Mouse (Mus musculus): ENCODE results near the gene Arid5b.
A peak's percentile ranks its signal among the peaks of the same experiment; 100 is the strongest.

Gene Arid5b

GRCm38 (mm10) chr10:68136480-68137083 is 142.0 kb downstream of the Arid5b start:
- DNase-seq (ENCODE audit: low read depth, low spot score), result peak; percentile 84

- no peak for DNase-seq (ENCODE audit: low read depth, low spot score)
Observed at GRCm38 (mm10) chr10:68136051-68136450, 142.5 kb downstream of the Arid5b start.

- no peak for DNase-seq (ENCODE audit: low read depth, low spot score)
Observed at GRCm38 (mm10) chr10:68135416-68135815, 143.1 kb downstream of the Arid5b start.

- no peak for DNase-seq (ENCODE audit: low read depth, low spot score)
Observed at GRCm38 (mm10) chr10:68134549-68134948, 144.0 kb downstream of the Arid5b start.

- DNase-seq (ENCODE audit: low read depth, low spot score), result no peak
Observed at GRCm38 (mm10) chr10:68134071-68134470, 144.5 kb downstream of the Arid5b start.

- no peak for DNase-seq (ENCODE audit: low read depth, low spot score)
Observed at GRCm38 (mm10) chr10:68132636-68133035, 145.9 kb downstream of the Arid5b start.

- no peak for DNase-seq (ENCODE audit: low read depth, low spot score)
Observed at GRCm38 (mm10) chr10:68132154-68132553, 146.4 kb downstream of the Arid5b start.

- DNase-seq (ENCODE audit: low read depth, low spot score), result no peak
Observed at GRCm38 (mm10) chr10:68129651-68130050, 148.9 kb downstream of the Arid5b start.

- no peak for DNase-seq (ENCODE audit: low read depth, low spot score)
Observed at GRCm38 (mm10) chr10:68129009-68129408, 149.5 kb downstream of the Arid5b start.

GRCm38 (mm10) chr10:68128441-68128848 is 150.1 kb downstream of the Arid5b start:
- no peak for DNase-seq (ENCODE audit: low read depth, low spot score)

- no peak for DNase-seq (ENCODE audit: low read depth, low spot score)
Observed at GRCm38 (mm10) chr10:68127604-68128256, 150.8 kb downstream of the Arid5b start.

- DNase-seq (ENCODE audit: low read depth, low spot score), result no peak
Observed at GRCm38 (mm10) chr10:68127104-68127503, 151.4 kb downstream of the Arid5b start.

GRCm38 (mm10) chr10:68126551-68126950 is 152.0 kb downstream of the Arid5b start:
- DNase-seq (ENCODE audit: low read depth, low spot score), result no peak

- no peak for DNase-seq (ENCODE audit: low read depth, low spot score)
Observed at GRCm38 (mm10) chr10:68125919-68126550, 152.5 kb downstream of the Arid5b start.

GRCm38 (mm10) chr10:68124985-68125384 is 153.6 kb downstream of the Arid5b start:
- no peak for DNase-seq (ENCODE audit: low read depth, low spot score)

GRCm38 (mm10) chr10:68123446-68123845 is 155.1 kb downstream of the Arid5b start:
- no peak for DNase-seq (ENCODE audit: low read depth, low spot score)

GRCm38 (mm10) chr10:68121960-68122359 is 156.6 kb downstream of the Arid5b start:
- no peak for DNase-seq (ENCODE audit: low read depth, low spot score)

GRCm38 (mm10) chr10:68121251-68121650 is 157.3 kb downstream of the Arid5b start:
- DNase-seq (ENCODE audit: low read depth, low spot score), result no peak

GRCm38 (mm10) chr10:68120011-68120410 is 158.5 kb downstream of the Arid5b start:
- no peak for DNase-seq (ENCODE audit: low read depth, low spot score)

GRCm38 (mm10) chr10:68119285-68119684 is 159.3 kb downstream of the Arid5b start:
- no peak for DNase-seq (ENCODE audit: low read depth, low spot score)

- no peak for DNase-seq (ENCODE audit: low read depth, low spot score)
Observed at GRCm38 (mm10) chr10:68114955-68115354, 163.6 kb downstream of the Arid5b start.

- DNase-seq (ENCODE audit: low read depth, low spot score), result no peak
Observed at GRCm38 (mm10) chr10:68113645-68114044, 164.9 kb downstream of the Arid5b start.

GRCm38 (mm10) chr10:68112983-68113382 is 165.6 kb downstream of the Arid5b start:
- no peak for DNase-seq (ENCODE audit: low read depth, low spot score)
